Comparison of ENCODE assay signal across 14 mouse cellular contexts in genomic region chr5:112285548-112286085, GRCm38 (mm10). TPM values are rescaled to one million over a fixed set of nuclear protein-coding genes. Genes with fewer than 3 reads are reported as not detected.
DNase-seq lines count a peak whose midpoint lies in the region; ATAC-seq lines count a peak whose summit lies in the region.
"Had no signal": no experiment of that assay in that cellular context is flagged by ENCODE, and none has a peak within 500 bp of the region (broad histone marks: within the 10 kb centered on the region; RNA-seq: fewer than 3 reads in every experiment).

No protein-coding gene starts in this region.

- H3K27me3 ChIP-seq in heart, embryonic 10.5 days (ENCODE audit: insufficient read depth, poor library complexity, severe bottlenecking): no peaks in the 10 kb centered on the region
- H3K27me3 ChIP-seq in megakaryocyte, embryonic 14.5 days (replicated peaks): no peaks in the 10 kb centered on the region
- H3K27me3 ChIP-seq: embryonic facial prominence, embryonic 15.5 days; forebrain, embryonic 15.5 days; kidney, embryonic 15.5 days; liver, embryonic 15.5 days had no signal

- no peaks in the 10 kb centered on the region for H3K36me3 ChIP-seq in heart, embryonic 10.5 days
- peaks cover 81% of the 10 kb centered on the region for H3K36me3 ChIP-seq in megakaryocyte, embryonic 14.5 days (replicated peaks; ENCODE audit: low read length)
- H3K36me3 ChIP-seq: embryonic facial prominence, embryonic 15.5 days; forebrain, embryonic 15.5 days had no signal

- 88% methylated on average over 7 of the region's 7 CpGs for WGBS in heart, embryonic 10.5 days

- no peak for ATAC-seq in megakaryocyte, adult 5-6 weeks (ENCODE audit: poor library complexity, severe bottlenecking)
- 0 out of 2 replicates have a peak, but pooled peaks have one; percentile 1 for ATAC-seq in megakaryocyte progenitor cell, adult 5-6 weeks (replicated peaks; ENCODE audit: poor library complexity)
- ATAC-seq: forebrain, embryonic 15.5 days had no signal

- intact Hi-C loops in heart, postnatal 14 days (cut with DNase I): no loop called here

- peak overlapping the region; percentile 69; the same call in 1 of the 2 replicates for H3K27ac ChIP-seq in heart, embryonic 10.5 days
- H3K27ac ChIP-seq: embryonic facial prominence, embryonic 15.5 days; forebrain, embryonic 15.5 days; kidney, embryonic 15.5 days had no signal

- no peaks in the 10 kb centered on the region for H3K9me3 ChIP-seq in heart, embryonic 10.5 days
- H3K9me3 ChIP-seq in megakaryocyte, embryonic 14.5 days: no peaks in the 10 kb centered on the region
- H3K9me3 ChIP-seq: embryonic facial prominence, embryonic 15.5 days; forebrain, embryonic 15.5 days; kidney, embryonic 15.5 days; liver, embryonic 15.5 days had no signal

- no peak for DNase-seq in heart, embryonic 10.5 days (ENCODE audit: low spot score)
- no peak for DNase-seq in heart, postnatal 14 days
- peak; percentile 53 to 75 for DNase-seq in thymus, postnatal 36 days
- DNase-seq in adrenal gland, postnatal 4 days (ENCODE audit: low spot score in 2 of 2): no peak
- no peak for DNase-seq in adrenal gland, adult 2 months
- DNase-seq: gastrocnemius, postnatal 14 days; right cerebral cortex, postnatal 14 days had no signal

- H3K4me3 ChIP-seq in heart, embryonic 10.5 days: no peak overlapping the region
- H3K4me3 ChIP-seq in megakaryocyte, embryonic 14.5 days (replicated peaks): peak overlapping the region; percentile 97
- H3K4me3 ChIP-seq: embryonic facial prominence, embryonic 15.5 days; forebrain, embryonic 15.5 days; kidney, embryonic 15.5 days; liver, embryonic 15.5 days had no signal

- H3K4me1 ChIP-seq in heart, embryonic 10.5 days: peaks cover 84% of the 10 kb centered on the region
- H3K4me1 ChIP-seq in megakaryocyte, embryonic 14.5 days: peaks cover 100% of the 10 kb centered on the region

RNA-seq across cellular contexts. Expression of gene Tpst2, which starts 9.1 kb away (rescaled TPM):
- polyA plus RNA-seq in heart, embryonic 10.5 days (2016; fragmentation: Nextera tagmentation; extraction: Ambion mirVana): 34.1 and 41.2 TPM in 2 replicates
- total RNA-seq in heart, postnatal 14 days (2021): 10 to 100 TPM; 50.6 to 55.5 TPM
- 299 and 479 TPM in 2 replicates for polyA plus RNA-seq in megakaryocyte, embryonic 14.5 days (2012; ENCODE audit: insufficient read depth, low replicate concordance)
- 52.1 and 57.5 TPM in 2 replicates for total RNA-seq in megakaryocyte, adult 5-6 weeks (2015)
- total RNA-seq in megakaryocyte, adult 5-6 weeks (2017): 69.2 and 77.0 TPM in 2 replicates
- 22.6 and 29.6 TPM in 2 replicates for total RNA-seq in megakaryocyte progenitor cell, adult 5-6 weeks (2015)
- total RNA-seq in megakaryocyte progenitor cell, adult 5-6 weeks (2017): 31.4 and 45.3 TPM in 2 replicates
- 100 to 1,000 TPM; 135 to 140 TPM for total RNA-seq in adrenal gland, postnatal 4 days (2021)
- 100 to 1,000 TPM; 154 to 322 TPM for total RNA-seq in adrenal gland, adult 2 months (2021)
- 222 and 270 TPM in 2 replicates for polyA plus RNA-seq in adrenal gland, adult 2 months (2012; rRNA removed)

RNA-seq across cellular contexts. Expression of gene Crybb1, which starts 30.0 kb away (rescaled TPM):
- polyA plus RNA-seq in heart, embryonic 10.5 days (2016; fragmentation: Nextera tagmentation; extraction: Ambion mirVana): not detected in 2 replicates
- total RNA-seq in heart, postnatal 14 days (2021): 1 to 10 TPM; 1.4 to 1.9 TPM
- 0.25 and 3.6 TPM in 2 replicates for polyA plus RNA-seq in megakaryocyte, embryonic 14.5 days (2012; ENCODE audit: insufficient read depth, low replicate concordance)
- total RNA-seq in megakaryocyte, adult 5-6 weeks (2015): 2.4 and 4.2 TPM in 2 replicates
- total RNA-seq in megakaryocyte, adult 5-6 weeks (2017): 1.2 and 2.3 TPM in 2 replicates
- total RNA-seq in megakaryocyte progenitor cell, adult 5-6 weeks (2015): not detected in 2 replicates
- total RNA-seq in megakaryocyte progenitor cell, adult 5-6 weeks (2017): not detected in 2 replicates
- total RNA-seq in adrenal gland, postnatal 4 days (2021): 1 to 10 TPM; 2.0 to 3.0 TPM
- total RNA-seq in adrenal gland, adult 2 months (2021): 1 to 10 TPM; 2.9 to 3.2 TPM
- polyA plus RNA-seq in adrenal gland, adult 2 months (2012; rRNA removed): 5.3 and 6.7 TPM in 2 replicates

RNA-seq across cellular contexts. Expression of gene Cryba4, which starts 33.3 kb away (rescaled TPM):
- polyA plus RNA-seq in heart, embryonic 10.5 days (2016; fragmentation: Nextera tagmentation; extraction: Ambion mirVana): 0.20 TPM in 1 of 2 replicates, not detected in the other
- 1 to 10 TPM; 7.2 to 7.8 TPM for total RNA-seq in heart, postnatal 14 days (2021)
- polyA plus RNA-seq in megakaryocyte, embryonic 14.5 days (2012; ENCODE audit: insufficient read depth, low replicate concordance): 9.4 and 17.2 TPM in 2 replicates
- total RNA-seq in megakaryocyte, adult 5-6 weeks (2015): 5.2 and 8.4 TPM in 2 replicates
- total RNA-seq in megakaryocyte, adult 5-6 weeks (2017): 3.3 and 3.7 TPM in 2 replicates
- not detected in 2 replicates for total RNA-seq in megakaryocyte progenitor cell, adult 5-6 weeks (2015)
- not detected in 2 replicates for total RNA-seq in megakaryocyte progenitor cell, adult 5-6 weeks (2017)
- 1 to 10 TPM; 3.8 to 4.2 TPM for total RNA-seq in adrenal gland, postnatal 4 days (2021)
- 10 to 100 TPM; 70.5 to 74.9 TPM for total RNA-seq in adrenal gland, adult 2 months (2021)
- 58.4 and 91.5 TPM in 2 replicates for polyA plus RNA-seq in adrenal gland, adult 2 months (2012; rRNA removed)

RNA-seq across cellular contexts. Expression of gene Tfip11, which starts 40.5 kb away (rescaled TPM):
- 26.4 and 26.9 TPM in 2 replicates for polyA plus RNA-seq in heart, embryonic 10.5 days (2016; fragmentation: Nextera tagmentation; extraction: Ambion mirVana)
- 10 to 100 TPM; 18.8 to 19.5 TPM for total RNA-seq in heart, postnatal 14 days (2021)
- 30.3 and 35.0 TPM in 2 replicates for polyA plus RNA-seq in megakaryocyte, embryonic 14.5 days (2012; ENCODE audit: insufficient read depth, low replicate concordance)
- total RNA-seq in megakaryocyte, adult 5-6 weeks (2015): 11.3 and 11.7 TPM in 2 replicates
- 11.6 and 14.5 TPM in 2 replicates for total RNA-seq in megakaryocyte, adult 5-6 weeks (2017)
- 12.9 and 16.2 TPM in 2 replicates for total RNA-seq in megakaryocyte progenitor cell, adult 5-6 weeks (2015)
- 12.9 and 20.1 TPM in 2 replicates for total RNA-seq in megakaryocyte progenitor cell, adult 5-6 weeks (2017)
- total RNA-seq in adrenal gland, postnatal 4 days (2021): 10 to 100 TPM; 35.9 to 43.0 TPM
- 10 to 100 TPM; 30.3 to 38.7 TPM for total RNA-seq in adrenal gland, adult 2 months (2021)
- polyA plus RNA-seq in adrenal gland, adult 2 months (2012; rRNA removed): 36.6 and 38.1 TPM in 2 replicates

RNA-seq across cellular contexts. Expression of gene Srrd, which starts 57.2 kb away (rescaled TPM):
- 26.7 and 40.5 TPM in 2 replicates for polyA plus RNA-seq in heart, embryonic 10.5 days (2016; fragmentation: Nextera tagmentation; extraction: Ambion mirVana)
- total RNA-seq in heart, postnatal 14 days (2021): 1 to 10 TPM; 8.4 to 9.4 TPM
- 23.5 and 26.3 TPM in 2 replicates for polyA plus RNA-seq in megakaryocyte, embryonic 14.5 days (2012; ENCODE audit: insufficient read depth, low replicate concordance)
- total RNA-seq in megakaryocyte, adult 5-6 weeks (2015): 31.2 and 35.1 TPM in 2 replicates
- total RNA-seq in megakaryocyte, adult 5-6 weeks (2017): 20.7 and 21.7 TPM in 2 replicates
- 33.7 and 40.2 TPM in 2 replicates for total RNA-seq in megakaryocyte progenitor cell, adult 5-6 weeks (2015)
- 15.1 and 18.5 TPM in 2 replicates for total RNA-seq in megakaryocyte progenitor cell, adult 5-6 weeks (2017)
- 10 to 100 TPM; 21.4 to 28.4 TPM for total RNA-seq in adrenal gland, postnatal 4 days (2021)
- total RNA-seq in adrenal gland, adult 2 months (2021): 10 to 100 TPM; 20.1 to 68.5 TPM
- polyA plus RNA-seq in adrenal gland, adult 2 months (2012; rRNA removed): 43.2 and 47.4 TPM in 2 replicates

Comparison
In these comparisons a context has a peak if more than half of its experiments do, and no peak if none do; other contexts are left out.
1. RNA of gene Cryba4, which starts 33.3 kb away (total RNA-seq): 70.5 to 74.9 TPM in adrenal gland, adult 2 months; 3.3 to 8.4 TPM in megakaryocyte, adult 5-6 weeks, 7.2 to 7.8 TPM in heart, postnatal 14 days, 3.8 to 4.2 TPM in adrenal gland, postnatal 4 days and not detected in megakaryocyte progenitor cell, adult 5-6 weeks; every median in the first group is over 4 times any median in the second.
2. DNase-seq: peak in thymus, postnatal 36 days (2 of 2); none in heart, embryonic 10.5 days (single experiment), heart, postnatal 14 days (0 of 2), adrenal gland, postnatal 4 days (0 of 2) and adrenal gland, adult 2 months (single experiment).